Mouse (Mus musculus) cerebellum, adult 9-11 months (tissue): ENCODE measurements around the gene Synm.
A peak's percentile ranks its signal among the peaks of the same experiment; 100 is the strongest.

ENCODE experiments used
- DNase-seq: peaks from one replicate; pipeline ENCODE4 v3.0.0; 2022

The Synm gene

DNA sequence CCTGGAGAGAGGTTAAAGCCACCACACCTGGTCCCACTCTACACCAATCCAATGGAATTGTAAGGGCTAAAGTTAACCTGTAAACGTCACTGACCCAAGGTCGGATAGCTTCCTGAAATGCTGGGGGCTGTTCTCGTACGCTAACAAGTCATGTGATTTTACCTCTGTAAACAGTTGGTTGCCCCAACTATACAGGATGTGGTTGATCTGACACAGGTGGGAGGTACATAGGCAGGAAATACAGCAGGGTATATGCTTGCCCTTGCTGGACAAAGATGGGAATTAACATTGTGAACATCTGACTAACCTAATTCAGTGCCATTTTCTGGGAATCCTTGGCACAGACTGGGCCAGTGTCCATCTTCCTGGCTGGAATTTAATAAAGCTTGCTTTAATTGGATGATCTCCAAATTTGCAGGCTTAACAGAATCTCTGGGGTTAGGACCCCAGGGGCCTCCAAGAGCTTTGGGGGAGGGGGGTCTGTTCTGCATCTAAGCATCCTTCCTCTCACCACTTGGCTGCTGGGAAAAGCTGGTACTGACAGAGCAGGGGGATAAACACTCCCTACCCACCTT lies 11.7 kb downstream of the Synm start:
- no peak for DNase-seq

DNA sequence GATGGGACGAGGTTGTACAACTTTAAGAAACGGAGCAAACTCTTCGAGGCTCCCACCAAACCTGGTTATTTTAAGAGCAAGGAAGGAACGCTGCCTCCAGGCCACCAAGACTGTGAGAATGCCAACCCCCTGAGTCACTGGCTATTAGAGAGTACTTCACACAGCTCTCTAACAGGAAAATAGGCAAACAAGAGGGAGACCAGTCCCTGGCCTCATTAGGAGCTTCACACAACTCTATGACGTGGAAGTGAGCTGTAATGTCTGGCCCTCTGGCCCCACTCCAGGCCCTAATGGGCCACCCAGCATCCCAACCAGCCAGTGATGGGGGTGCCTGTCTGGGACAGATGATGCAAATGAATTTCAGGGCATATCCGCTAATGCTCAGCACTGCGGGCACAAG lies 17.8 kb downstream of the Synm start:
- no peak for DNase-seq

DNA sequence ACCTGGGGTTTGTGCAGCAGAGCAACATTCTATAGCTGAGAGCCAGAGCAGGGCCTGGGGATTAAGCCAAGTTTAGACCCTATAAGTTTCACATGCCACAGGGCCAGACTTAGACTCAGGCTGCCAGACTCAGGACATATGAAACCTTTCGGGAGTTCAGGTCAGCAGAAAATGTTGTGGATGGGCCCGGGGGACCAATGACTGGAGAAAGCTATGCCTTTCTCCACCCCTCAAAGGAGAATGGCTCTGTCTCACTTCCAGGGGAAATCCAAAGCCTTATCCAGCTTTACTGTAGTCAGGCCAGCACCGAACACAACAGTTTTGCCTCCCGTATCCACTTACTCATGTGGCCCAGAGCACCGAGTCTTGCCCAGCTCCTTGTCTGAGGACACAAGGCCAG lies 18.7 kb downstream of the Synm start:
- no peak for DNase-seq

DNA sequence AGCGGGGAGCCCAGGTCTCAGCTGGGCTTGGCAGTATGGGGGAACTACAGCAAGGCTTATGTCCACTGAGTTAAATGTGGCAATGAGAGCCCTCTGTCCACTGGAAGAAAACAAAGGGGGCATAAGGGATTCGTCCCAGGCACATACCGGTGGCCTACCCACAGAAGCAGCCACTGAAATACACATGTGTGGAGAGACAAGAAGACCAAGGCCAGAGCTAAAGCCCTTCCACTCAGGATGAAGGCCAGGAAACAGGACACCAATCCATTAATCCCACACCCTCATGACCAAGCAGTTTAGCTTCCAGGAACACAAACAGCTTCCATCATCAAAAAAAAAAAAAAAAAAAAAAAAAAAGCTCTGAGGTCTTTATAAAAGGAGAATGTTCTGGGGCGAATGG lies 19.2 kb downstream of the Synm start:
- DNase-seq: no peak

DNA sequence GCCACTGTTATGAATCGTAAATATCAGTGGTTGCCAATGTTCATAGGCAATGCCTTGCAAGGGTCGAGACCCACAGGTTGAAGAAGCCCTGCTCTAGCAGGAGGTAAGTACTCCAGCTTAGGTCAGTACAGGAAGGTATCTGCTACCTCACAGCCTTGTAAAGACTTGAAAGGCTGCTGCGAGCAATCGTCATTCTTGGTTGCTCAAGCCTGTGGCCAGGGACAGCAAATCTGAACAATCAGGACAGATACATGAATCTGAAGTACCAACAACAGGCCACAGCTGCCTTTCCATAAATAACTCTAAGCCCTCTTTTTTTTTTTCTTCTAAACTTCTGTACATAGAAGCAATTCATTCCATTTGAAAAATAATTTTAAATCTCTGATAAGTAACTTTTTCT lies 27.3 kb downstream of the Synm start:
- DNase-seq: no peak

DNA sequence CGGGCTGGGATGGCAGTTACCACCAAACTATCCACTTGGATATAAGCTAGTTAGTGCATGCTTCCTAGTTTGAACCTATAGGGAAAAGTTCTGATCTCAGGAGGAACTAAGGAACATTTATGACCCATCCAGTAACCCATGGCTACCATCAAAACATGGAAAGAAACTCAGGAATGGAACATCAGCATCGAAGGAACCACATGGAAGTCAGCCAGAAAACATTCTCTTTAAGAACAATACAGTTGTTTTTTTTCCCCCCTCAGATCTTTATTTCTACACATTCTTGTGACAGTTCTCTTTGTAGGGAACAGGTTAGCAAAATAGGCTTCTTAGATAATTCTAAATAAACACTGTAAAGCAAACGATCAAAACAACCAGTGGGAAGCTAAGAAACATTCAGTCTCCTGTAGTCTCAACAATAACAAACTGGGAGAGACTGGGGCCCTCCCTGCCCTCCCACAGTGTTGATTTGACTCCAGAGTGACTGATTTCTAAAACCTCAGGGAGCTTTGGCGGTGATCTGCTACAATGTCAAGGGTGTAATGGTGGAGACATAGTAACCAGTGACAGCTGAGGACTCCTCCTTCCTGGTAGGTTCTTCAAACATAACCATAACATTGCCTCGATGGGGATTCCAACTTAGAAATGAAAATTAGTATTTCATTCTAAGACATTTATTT lies 29.0 kb downstream of the Synm start:
- no peak for DNase-seq

DNA sequence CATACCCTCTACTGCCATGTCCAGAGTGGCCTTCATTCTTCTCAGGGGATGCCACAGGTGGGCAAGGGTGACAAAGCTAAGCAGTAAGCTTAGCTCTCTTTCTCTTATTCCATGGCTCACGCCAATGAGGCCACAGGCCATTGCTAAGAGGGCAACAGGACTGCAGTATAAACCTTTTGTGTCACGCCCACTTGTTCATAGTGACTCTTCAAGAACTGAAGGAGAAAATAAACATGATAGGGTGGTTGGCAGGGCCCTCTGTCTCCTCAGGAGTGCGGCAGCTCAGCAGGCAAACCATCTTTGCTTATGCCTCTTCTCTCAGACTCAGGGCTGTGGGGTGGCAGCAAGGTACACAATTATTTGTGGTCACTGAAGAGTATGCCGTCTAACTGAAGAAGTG lies 30.7 kb downstream of the Synm start:
- DNase-seq: no peak

DNA sequence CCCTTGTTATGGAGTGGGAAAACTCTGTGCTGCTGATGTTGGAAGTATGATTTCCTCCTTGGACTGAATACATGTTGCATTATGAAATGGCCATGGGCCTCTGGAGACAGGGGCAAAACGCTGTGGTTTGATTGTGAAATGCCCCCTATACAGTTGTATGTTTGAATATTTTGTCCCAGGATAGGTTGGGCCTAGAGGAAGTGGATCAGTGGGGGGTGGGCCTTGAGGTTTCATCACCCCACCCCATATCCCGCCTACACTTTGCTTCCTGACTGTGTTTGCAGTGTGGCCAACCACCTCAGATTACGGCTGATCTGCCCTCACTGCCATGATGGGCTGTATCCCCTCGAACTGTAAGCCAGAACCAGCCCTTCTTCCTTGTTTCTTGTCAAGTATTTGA lies 31.3 kb downstream of the Synm start:
- DNase-seq: no peak

DNA sequence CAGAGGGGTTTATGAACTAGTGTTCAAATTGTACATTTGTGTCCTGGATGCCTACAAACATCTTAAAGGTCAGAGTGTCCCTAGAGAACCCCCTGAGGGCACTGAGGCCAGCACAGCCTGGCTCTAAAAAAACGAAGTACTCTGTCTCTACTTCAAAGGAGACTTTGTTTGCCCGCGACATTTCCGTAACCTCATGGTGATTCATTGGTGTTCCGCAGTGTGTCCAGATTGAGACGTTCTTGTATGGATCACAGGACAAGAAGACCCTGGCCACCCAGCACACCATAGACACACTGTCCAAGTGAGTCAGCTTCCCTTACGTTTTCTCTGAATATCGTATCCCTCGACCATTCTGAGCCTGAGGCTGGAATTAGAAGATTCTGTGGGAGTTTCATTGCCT lies 34.5 kb downstream of the Synm start:
- DNase-seq: no peak

DNA sequence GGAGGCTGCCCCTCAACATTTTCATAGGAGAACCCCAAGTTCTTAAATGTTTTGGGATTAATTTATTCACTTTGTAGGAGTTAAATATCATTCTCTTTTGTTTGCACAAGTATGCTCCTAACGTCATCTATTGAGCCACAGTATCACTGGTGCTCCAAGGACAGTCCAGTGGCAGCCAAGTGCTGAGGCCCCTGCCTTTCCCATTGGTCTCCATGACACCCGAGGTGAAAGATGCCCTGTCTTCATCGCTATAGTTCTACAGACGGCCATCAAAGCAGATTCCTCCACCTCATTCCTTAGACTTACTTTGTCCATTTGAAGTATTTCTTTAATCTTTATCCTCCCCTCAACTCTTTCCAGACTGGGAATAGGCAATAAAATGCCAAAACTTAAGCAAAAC lies 35.0 kb downstream of the Synm start:
- no peak for DNase-seq

DNA sequence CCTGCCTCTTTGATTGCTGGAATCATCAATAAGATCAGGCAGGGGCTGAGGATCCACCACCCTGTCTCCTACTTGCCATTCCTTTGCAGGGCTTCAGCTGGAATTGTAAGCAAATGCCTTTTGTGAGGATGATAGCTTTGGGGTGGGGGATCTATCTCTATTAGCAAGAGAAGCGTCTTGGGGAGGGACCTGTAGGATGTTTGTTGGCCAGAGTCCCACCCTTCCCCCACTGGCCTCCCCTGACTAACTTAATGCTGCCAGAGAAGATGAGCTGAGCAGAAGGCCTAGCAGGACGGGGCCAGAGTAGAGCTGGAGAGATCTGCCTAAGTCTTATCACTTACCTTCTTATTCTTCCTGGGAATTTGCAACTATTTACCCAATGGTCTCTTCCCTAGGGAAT lies 37.4 kb downstream of the Synm start:
- no peak for DNase-seq

DNA sequence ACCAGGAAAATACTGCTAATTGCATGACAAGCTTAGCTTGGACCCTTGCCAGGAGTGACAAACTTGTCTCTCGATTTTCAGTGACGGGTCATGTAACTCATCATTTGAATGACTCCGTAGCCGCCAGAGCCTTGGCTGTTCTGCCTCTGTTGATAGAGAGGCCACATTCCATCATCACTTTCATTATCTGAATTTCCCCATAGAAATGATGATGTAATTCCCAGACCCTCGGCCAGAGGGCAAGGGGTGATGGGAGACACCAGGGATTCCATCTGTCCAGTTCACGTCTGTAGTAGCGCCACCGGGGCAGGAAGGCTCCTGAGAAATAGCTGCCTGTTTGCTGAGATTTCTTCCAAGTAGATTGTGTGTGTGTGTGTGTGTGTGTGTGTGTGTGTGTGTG lies 40.7 kb downstream of the Synm start:
- no peak for DNase-seq

DNA sequence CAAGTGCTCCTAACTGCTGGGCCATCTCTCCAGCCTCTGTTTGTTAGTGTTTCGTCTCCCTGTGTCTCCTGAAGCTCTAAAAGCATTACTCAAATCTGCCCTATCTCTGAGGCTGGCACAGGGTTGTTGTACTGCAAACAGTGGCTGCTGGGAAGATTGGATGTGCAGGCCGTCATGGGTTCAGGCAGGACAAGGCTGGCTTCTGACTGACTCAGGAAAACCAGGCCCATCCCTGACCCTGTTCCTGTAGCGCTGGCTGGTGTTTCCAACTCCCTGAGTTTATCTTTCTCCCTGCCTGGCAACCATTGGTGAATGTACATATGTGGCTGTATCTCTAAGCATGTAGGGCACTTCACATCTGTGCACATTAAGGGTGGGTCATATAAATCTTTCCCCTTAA lies 42.0 kb downstream of the Synm start:
- DNase-seq: no peak

DNA sequence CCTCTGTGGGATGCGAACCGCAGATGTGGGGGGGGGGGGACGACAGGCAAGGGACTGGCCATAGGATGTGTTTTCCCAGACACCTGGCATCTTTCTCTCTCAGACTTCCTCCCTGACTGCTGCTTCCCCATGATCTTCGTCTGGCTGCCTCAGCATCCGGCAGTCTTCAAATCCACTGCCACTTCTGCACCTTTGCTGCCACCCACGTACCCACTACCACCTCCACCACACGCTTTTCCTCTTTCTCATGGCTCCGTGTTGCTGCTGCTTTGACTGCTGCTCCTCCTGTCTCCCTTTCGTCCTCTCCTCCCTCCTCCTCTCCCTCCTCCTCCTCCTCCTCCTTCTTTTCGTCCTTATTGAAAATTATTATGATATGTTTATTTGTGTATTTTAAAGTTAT lies 42.6 kb downstream of the Synm start:
- no peak for DNase-seq

DNA sequence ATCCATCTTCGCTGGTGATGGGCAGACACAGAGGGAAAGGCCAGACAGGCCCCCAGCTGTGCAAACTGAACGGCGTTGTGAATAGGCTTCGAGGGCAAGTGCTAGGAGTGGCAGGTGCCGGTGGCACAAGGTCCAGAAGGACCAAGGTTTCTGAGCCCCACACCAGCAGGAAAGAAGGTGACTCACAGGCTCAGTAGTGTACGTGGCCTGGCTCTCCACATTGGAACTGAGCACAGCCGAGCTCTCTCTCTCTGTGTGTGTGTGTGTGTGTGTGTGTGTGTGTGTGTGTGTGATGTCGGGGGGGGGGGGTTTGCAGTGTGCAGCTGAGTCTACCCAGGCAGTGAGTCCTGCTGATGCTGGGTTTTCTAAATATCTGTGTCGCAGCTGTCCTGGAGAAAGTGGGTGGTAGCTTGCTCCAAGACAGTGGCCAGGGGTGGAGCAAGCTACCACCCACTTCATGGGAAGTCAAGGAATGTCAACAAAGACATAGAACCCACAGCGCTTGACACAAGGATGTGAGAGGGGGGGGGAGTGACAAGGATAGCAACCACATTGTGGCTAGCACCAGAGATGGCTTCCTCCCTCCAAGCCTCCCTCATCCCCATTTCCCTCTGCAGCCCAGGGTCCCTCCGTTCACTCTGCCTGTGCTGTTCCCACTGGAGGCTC lies 43.2 kb downstream of the Synm start:
- no peak for DNase-seq

DNA sequence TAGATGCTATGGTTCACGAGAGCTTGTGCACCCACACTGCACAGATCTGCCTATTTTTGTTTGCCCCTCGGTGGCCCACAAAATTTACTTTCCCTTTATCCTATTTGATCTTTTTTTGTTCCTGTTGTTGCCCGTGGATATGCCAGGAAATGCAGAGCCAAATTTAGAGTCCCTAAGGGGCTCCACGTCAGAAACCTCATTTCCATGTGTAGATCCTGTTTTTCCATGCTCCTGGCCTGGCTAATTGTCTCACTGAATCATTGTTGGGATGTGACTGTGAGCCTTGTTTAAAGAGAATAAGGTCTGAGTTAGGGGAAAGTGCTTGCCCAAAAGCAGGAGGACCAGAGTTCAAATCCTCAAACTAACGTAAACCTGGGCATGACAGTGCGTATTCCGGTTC lies 44.4 kb downstream of the Synm start:
- no peak for DNase-seq

DNA sequence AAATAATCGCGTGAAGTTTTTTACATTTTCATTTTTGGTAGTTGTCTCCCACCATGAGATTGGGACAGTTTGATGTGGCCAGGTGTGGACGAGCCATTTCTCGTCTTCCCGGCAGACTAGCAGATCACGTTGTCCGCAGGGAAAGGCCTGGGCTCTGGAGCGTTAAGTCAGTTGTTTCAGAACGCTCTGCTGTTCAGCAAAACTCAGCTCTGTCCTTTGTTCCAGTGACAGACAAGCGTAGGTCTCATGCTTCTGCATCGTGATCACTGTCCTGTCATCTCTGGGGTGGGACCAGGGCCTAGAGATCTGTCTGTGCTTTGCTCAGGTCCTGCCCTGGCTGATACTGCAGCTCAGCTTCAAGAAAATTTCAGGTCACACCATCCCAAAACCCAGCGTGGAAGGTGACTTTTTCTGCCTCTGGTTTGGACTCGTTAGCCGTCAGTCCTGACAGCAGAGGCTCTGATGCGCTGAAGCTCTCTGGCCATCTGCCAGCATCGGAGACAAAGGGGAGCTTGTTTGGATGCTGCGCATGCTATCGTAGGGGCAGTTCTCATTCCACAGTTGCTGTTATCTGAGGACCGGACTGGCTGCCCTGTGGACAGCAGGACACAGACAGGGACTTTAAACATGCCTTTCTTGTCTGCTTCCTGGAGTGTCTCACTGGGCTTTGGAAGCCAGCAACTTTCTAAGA lies 45.6 kb downstream of the Synm start:
- DNase-seq: peak; percentile 17

DNA sequence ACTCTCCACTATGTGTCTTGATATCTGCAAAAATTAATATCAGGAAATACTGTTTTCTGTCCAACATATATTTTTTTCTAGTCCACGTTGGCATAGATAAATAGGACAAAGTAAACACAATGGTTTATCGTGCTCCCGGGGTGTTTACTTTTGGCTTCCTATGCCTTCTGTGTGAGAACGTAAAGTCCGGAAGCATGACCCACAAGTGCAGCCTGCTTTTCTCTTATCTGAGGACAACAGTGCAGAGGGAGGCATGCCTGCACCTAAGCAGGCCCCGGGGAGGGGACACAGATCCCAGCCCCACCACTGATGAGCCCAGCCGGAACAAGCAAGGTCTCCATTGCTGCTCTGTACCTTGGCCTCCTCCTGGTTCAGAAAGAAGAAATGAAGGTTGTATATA lies 49.3 kb downstream of the Synm start:
- no peak for DNase-seq

DNA sequence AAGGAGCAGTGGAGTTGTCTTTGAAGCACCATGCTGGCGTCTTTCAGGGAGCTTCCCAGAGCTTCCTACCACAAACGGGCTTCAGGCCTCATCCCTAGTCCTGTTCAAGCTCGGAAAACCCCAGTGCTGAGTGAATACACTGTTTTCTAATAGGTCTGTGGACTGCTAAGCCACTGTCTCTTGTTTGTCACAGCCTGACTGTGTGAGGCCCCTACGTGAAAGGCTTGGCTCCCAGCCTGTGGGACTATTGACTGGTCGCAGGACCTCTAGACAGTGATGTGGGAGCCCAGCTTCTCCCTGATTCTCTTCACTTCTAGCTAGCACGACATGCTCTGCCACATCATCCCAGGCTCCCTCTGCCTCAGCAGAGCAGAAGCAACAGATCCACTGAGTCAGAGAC lies 51.4 kb downstream of the Synm start:
- no peak for DNase-seq

DNA sequence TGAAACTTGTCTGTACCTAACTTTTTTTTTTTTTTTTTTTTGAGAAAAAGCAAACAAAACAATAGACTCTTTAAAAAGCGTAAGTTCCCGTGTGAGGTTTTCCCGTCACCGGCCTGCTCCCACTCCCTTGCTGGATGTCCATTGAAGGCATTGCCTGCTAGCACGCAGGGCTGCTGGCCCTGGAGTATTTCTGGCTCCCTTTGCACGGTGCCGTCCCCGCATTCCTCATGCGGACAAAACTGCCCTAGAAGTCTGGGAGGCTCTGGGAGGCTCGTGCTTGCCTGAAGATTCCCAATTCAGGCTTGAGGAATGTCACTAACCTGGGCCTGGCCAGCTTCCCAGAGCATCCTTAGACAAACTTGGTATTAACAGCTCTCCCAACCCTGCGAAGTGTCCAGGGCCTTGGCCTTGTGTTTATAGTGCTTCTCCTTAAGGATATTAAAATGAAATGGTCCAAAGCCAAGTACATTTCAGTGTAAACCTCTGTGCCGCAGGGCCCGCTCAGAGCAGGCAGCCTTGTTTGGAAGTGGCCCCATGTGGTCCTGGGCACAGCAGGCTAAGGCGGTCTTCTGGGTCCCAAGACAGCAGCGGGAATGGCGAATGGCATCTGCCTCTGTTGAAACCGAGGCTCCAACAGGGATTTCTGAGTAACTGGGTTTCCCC lies 58.2 kb downstream of the Synm start:
- no peak for DNase-seq

DNA sequence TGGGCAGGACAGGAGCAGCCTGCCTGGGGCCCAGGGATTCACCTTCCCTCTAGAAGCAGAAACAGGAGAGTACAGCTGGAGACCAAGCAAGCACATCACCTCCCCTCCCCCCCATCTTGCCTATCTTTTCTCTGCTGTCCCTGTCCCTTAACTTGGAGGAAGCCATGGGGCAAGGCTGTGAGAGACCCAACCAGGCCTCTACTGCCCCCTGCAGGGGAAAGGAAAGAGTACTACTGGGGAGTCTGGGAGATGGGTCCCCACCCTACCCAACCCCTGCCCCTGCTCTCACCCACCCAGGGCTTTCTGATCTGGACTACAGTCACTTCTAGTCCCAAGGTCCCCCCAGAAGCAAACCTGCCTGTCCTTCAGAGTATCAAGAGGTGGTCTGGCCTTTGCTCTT lies 58.7 kb downstream of the Synm start:
- no peak for DNase-seq

DNA sequence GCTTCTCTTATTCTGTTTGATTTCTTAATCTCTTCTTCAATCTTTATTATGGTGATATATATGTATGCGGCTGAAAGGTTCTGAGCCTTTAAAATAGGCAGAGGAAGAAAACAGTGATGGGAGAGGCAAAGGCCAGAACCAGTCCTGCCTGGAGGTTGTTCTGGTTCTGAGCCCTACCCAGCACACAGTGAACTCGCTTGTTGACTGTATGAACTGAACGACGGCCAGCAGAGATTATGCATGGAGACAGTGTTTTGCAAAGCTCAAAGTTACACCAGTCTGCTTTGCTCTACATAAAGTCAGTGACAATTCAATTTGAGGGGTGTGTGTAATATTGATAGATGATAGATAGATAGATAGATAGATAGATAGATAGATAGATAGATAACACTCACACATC lies 60.2 kb downstream of the Synm start:
- no peak for DNase-seq

DNA sequence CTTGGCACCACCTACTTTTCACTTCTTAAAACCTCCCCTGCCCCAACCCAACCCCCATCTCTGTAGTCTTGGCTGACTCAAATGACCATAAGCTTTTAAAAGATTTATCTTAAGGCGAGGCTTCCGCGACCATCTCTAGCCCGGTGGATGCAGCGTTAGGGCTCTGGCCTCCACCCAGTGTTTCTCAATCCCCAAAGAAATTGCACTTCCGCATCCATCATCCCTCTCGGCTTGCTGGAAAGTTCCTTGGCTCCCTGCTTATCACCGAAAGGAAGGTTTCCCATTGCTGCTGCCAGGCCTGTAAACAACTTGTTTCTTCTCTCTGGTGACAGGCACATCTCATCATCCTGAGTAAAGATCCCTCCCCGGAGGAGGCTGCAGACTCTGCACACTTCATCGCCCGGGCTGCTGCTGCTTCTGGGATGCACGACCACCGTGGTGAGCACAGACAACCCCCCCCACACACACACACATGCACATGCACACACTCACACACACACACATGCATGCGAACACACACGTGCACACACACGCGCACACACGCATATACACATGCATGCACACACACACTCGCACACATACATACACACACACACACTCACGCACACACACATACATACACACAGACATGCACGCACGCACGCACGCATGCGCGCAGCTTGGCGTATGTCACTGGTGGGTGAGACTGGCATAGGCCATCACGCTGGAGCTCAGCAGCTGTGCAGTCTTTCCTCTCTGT lies 61.5 kb downstream of the Synm start:
- no peak for DNase-seq
